Mouse (Mus musculus) liver, embryonic 14.5 days (tissue): ENCODE data around the gene Srpk2. TPM values are rescaled to one million over a fixed set of nuclear protein-coding genes. Genes with fewer than 3 reads are reported as not detected.

Experiments used
- ATAC-seq: fragments of 200-750 bp; cut with Nextera tagmentation; 2 replicates; pipeline ENCODE4 v1.8.0; 2017; ENCODE audit warnings: moderate number of reproducible peaks, mild to moderate bottlenecking, moderate library complexity; ENCODE audit not compliant: insufficient read depth
- DNase-seq, 3 experiments: peaks; one replicate each; pipeline ENCODE4 v3.0.0-alpha.2; 2012 to 2013; ENCODE audit warnings: low read depth in 3 of 3, low spot score in 3 of 3
- H3K27ac ChIP-seq: fragments of 300-500 bp; sonication (generic); 2 replicates; pipeline ENCODE4 v1.5.1; 2014; ENCODE audit warnings: moderate library complexity, mild to moderate bottlenecking, control low read depth, inconsistent platforms
- H3K27me3 ChIP-seq: fragments of 300-500 bp; sonication (generic); 2 replicates; pipeline ENCODE4 v1.6.1; 2014; ENCODE audit warnings: mild to moderate bottlenecking, low read length, moderate library complexity; ENCODE audit not compliant: control insufficient read depth, insufficient read depth
- H3K36me3 ChIP-seq: fragments of 300-500 bp; sonication (generic); replicated peaks from 2 replicates; pipeline ENCODE4 v1.6.1; 2014; ENCODE audit warnings: low read depth; ENCODE audit not compliant: control insufficient read depth, insufficient read depth
- H3K4me1 ChIP-seq, 2 experiments: fragments of 200-500 bp in 1 of 2; fragments of 300-500 bp in 1 of 2; sonication (generic) in 1 of 2; replicated peaks; 2 replicates each; pipeline ENCODE4 v1.6.1; 2012 to 2014; ENCODE audit warnings: antibody characterized with exemption in 1 of 2, inconsistent platforms in 1 of 2, low read length in 1 of 2; ENCODE audit not compliant: control insufficient read depth in 2 of 2, insufficient read depth in 2 of 2
- H3K4me2 ChIP-seq: fragments of 300-500 bp; sonication (generic); 2 replicates; pipeline ENCODE4 v1.6.1; 2014; ENCODE audit warnings: low read depth, mild to moderate bottlenecking, control low read depth, moderate library complexity
- H3K4me3 ChIP-seq, 2 experiments: fragments of 200-500 bp in 1 of 2; fragments of 300-500 bp in 1 of 2; sonication (generic) in 1 of 2; 2 replicates each; pipeline ENCODE4 v1.5.1; 2012 to 2014; ENCODE audit warnings: low read depth in 2 of 2, low read length in 2 of 2, mild to moderate bottlenecking in 2 of 2, control low read depth in 1 of 2, inconsistent platforms in 1 of 2, moderate library complexity in 1 of 2; ENCODE audit not compliant: insufficient read depth in 1 of 2
- H3K9ac ChIP-seq: fragments of 300-500 bp; sonication (generic); replicated peaks from 2 replicates; pipeline ENCODE4 v1.6.1; 2014; ENCODE audit warnings: mild to moderate bottlenecking, control low read depth, moderate library complexity
- H3K9me3 ChIP-seq: fragments of 300-500 bp; sonication (generic); 2 replicates; pipeline ENCODE4 v1.6.1; 2016; ENCODE audit warnings: low read length, mixed read lengths; ENCODE audit not compliant: control insufficient read depth
- CTCF ChIP-seq: IDR thresholded peaks from 2 replicates; pipeline ENCODE4 v1.5.1; 2016; ENCODE audit warnings: antibody characterized with exemption, low read depth, control low read depth
- EP300 ChIP-seq: IDR thresholded peaks from 2 replicates; pipeline ENCODE4 v1.6.1; 2016; ENCODE audit warnings: antibody characterized with exemption, low read depth
- WGBS: fragments of 180-500 bp; shearing (Covaris S2); extraction: QIAGEN DNeasy Blood & Tissue Kit; methylation state at CpG from one replicate; pipeline ENCODE4 v1.1.7; 2014; ENCODE audit not compliant: insufficient replicate concordance; 5-methylcytosine and 5-hydroxymethylcytosine counted together
- polyA plus RNA-seq, 2 experiments: library from polyadenylated mRNA; depleted of rRNA in 1 of 2; stranded (reverse) in 1 of 2; unstranded in 1 of 2; fragments of >200 nt; fragmentation: Nextera tagmentation in 1 of 2; extraction: Ambion mirVana in 1 of 2; gene quantifications; 2 replicates each; pipeline versions ENCODE4 v1.2.1 to v1.2.3; 2012 to 2014

Srpk2 gene
- polyA plus RNA-seq, 2 experiments, result 3.2 to 5.4 TPM

- TF ChIP-seq EP300 (no peak), CTCF (no peak)
- H3K9ac ChIP-seq, result no peak overlapping the region
- H3K4me1 ChIP-seq, result peaks cover 0 to 3% of the 10 kb centered on the region in 2 experiments; a peak in 1 of 4 replicates
- no peak for ATAC-seq
- H3K27ac ChIP-seq, result no peak overlapping the region
- WGBS, result 70% methylated on average over 4 of the region's 4 CpGs
- no peak overlapping the region for H3K4me2 ChIP-seq
- DNase-seq, result no peak
- no peak overlapping the region for H3K4me3 ChIP-seq
- H3K36me3 ChIP-seq, result no peaks in the 10 kb centered on the region
- H3K27me3 ChIP-seq, result no peaks in the 10 kb centered on the region
- no peaks in the 10 kb centered on the region for H3K9me3 ChIP-seq
Measured at GRCm38 (mm10) chr5:23517839-23518238, 166.6 kb downstream of the Srpk2 start.

- Histone ChIP-seq H3K36me3 (no peaks in the 10 kb centered on the region), H3K4me1 (peaks cover 0 to 3% of the 10 kb centered on the region in 2 experiments; a peak in 1 of 4 replicates), H3K4me3 (no peak overlapping the region), H3K4me2 (no peak overlapping the region), H3K9ac (no peak overlapping the region), H3K9me3 (no peaks in the 10 kb centered on the region), H3K27ac (no peak overlapping the region), H3K27me3 (no peaks in the 10 kb centered on the region)
- 66% methylated on average over 3 of the region's 3 CpGs for WGBS
- ATAC-seq, result no peak
- TF ChIP-seq EP300, result no peak
- no peak for TF ChIP-seq CTCF
- no peak for DNase-seq
Measured at GRCm38 (mm10) chr5:23516962-23517361, 167.5 kb downstream of the Srpk2 start.

- TF ChIP-seq CTCF (no peak), EP300 (no peak)
- Histone ChIP-seq H3K9me3 (no peaks in the 10 kb centered on the region), H3K4me1 (0 out of 4 replicates have a peak, but pooled peaks cover 0 to 3% of the 10 kb centered on the region in 2 experiments), H3K27me3 (no peaks in the 10 kb centered on the region), H3K4me3 (no peak overlapping the region), H3K9ac (no peak overlapping the region), H3K4me2 (no peak overlapping the region), H3K27ac (no peak overlapping the region), H3K36me3 (no peaks in the 10 kb centered on the region)
- 73% methylated on average over 10 of the region's 10 CpGs for WGBS
- ATAC-seq, result no peak
- DNase-seq, result no peak
Measured at GRCm38 (mm10) chr5:23515038-23515437, 169.4 kb downstream of the Srpk2 start.

GRCm38 (mm10) chr5:23513468-23513867 is 170.9 kb downstream of the Srpk2 start:
- 88% methylated on average over 13 of the region's 13 CpGs for WGBS
- H3K27ac ChIP-seq, result no peak overlapping the region
- no peaks in the 10 kb centered on the region for H3K27me3 ChIP-seq
- ATAC-seq, result no peak
- DNase-seq, result no peak
- no peak overlapping the region for H3K9ac ChIP-seq
- H3K36me3 ChIP-seq, result no peaks in the 10 kb centered on the region
- TF ChIP-seq CTCF, result no peak
- no peaks in the 10 kb centered on the region for H3K9me3 ChIP-seq
- no peak overlapping the region for H3K4me2 ChIP-seq
- no peak overlapping the region for H3K4me3 ChIP-seq
- H3K4me1 ChIP-seq, result no peaks in the 10 kb centered on the region

- no peaks in the 10 kb centered on the region for H3K9me3 ChIP-seq
- no peaks in the 10 kb centered on the region for H3K4me1 ChIP-seq
- no peak for TF ChIP-seq CTCF
- TF ChIP-seq EP300, result no peak
- no peaks in the 10 kb centered on the region for H3K36me3 ChIP-seq
- 84% methylated on average over 7 of the region's 7 CpGs for WGBS
- no peak for ATAC-seq
- no peak overlapping the region for H3K4me3 ChIP-seq
- H3K4me2 ChIP-seq, result no peak overlapping the region
- no peak for DNase-seq
- no peak overlapping the region for H3K27ac ChIP-seq
- no peaks in the 10 kb centered on the region for H3K27me3 ChIP-seq
- H3K9ac ChIP-seq, result no peak overlapping the region
Measured at GRCm38 (mm10) chr5:23512556-23512955, 171.9 kb downstream of the Srpk2 start.

GRCm38 (mm10) chr5:23511456-23511855 is 173.0 kb downstream of the Srpk2 start:
- no peak for ATAC-seq
- Histone ChIP-seq H3K36me3 (no peaks in the 10 kb centered on the region), H3K4me2 (no peak overlapping the region), H3K9ac (no peak overlapping the region), H3K9me3 (no peaks in the 10 kb centered on the region), H3K27ac (no peak overlapping the region), H3K4me1 (no peaks in the 10 kb centered on the region), H3K4me3 (no peak overlapping the region), H3K27me3 (no peaks in the 10 kb centered on the region)
- WGBS, result 84% methylated on average over 5 of the region's 5 CpGs
- no peak for TF ChIP-seq EP300
- TF ChIP-seq CTCF, result no peak
- DNase-seq, result no peak
